Mouse (Mus musculus) monocyte, adult 2 months (primary cell): ENCODE measurements around the gene Gltp.

ENCODE experiments used
- DNase-seq, 2 experiments: peaks; one replicate each; pipeline ENCODE4 v3.0.0; 2022; ENCODE audit warnings: low spot score in 2 of 2, low read depth in 1 of 2

Gltp gene

DNA sequence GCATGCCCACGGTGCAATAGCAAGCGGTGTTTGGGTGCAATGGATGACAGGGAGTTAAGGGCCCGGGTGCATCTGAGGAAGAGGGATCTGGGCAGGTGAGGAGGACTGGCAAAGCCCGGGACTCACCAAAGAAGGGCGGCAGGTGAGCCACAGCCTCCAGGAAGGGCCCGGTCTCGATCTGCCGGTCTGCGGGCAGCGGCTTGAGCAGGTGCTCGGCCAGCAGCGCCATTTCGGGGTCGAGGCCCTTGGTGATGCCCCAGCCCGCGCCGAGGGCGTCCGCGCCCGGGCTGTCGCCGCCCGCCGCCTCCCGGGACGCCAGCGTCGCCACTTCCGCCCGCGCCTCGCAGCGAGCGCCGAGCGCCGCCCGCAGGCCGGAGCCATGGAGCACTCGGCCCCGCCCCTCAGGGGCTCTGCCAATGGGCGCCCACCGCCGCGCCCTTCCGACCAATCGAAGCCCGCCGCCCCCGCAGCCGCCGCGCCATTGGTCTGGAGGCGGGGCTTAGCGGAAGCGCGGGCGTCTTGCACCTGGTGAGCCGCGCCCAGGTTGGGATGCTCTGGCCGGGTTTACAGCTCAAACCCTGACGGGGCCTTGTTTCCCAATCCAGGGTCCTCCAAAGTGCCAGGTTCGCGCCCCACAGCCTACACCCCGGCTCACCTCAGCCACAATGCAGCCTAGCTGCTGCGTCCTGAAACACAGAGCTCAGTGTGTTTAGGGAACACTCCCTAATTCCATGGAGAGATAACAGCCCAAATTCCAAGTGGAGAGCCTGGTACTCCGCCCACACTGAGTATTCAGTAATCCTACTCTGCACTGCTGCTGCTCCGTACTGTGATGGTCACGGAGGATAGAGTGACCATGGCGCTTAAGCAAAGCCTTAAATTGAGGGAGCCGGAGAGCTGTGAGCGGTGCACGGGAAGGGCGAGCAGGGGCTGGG lies at the start of gene Gltp:
Gene Gltp, minus strand, starts transcription at position 352 of the 935 bp plus-strand sequence.
- DNase-seq = peak; percentile 71 to 83

DNA sequence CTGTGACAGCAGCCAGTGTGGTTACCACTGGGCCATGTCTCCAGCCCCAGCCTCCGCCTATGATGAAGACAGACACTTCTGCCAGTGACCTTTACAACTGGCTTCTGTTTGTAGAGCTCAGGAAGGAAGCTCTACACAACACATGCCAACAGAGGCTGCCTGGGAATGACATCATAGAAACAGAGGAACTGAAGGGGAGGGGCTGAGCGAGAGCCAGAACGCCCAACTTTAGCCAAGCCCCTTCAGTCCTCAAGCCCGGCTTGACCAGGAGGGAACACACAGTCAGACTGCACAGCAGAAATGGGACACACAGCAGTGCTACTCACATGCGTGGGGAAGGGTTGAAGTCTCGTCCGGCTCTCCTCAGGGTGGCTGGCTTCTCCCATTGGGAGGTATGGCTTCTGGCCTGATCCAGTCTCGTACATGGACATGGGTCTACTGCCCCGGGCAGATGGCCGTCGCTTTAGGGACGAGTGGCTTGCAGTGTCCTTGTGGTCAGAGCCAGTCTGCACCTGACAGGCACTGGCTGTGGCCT lies 48.0 kb upstream of the Gltp start:
- no peak for DNase-seq

DNA sequence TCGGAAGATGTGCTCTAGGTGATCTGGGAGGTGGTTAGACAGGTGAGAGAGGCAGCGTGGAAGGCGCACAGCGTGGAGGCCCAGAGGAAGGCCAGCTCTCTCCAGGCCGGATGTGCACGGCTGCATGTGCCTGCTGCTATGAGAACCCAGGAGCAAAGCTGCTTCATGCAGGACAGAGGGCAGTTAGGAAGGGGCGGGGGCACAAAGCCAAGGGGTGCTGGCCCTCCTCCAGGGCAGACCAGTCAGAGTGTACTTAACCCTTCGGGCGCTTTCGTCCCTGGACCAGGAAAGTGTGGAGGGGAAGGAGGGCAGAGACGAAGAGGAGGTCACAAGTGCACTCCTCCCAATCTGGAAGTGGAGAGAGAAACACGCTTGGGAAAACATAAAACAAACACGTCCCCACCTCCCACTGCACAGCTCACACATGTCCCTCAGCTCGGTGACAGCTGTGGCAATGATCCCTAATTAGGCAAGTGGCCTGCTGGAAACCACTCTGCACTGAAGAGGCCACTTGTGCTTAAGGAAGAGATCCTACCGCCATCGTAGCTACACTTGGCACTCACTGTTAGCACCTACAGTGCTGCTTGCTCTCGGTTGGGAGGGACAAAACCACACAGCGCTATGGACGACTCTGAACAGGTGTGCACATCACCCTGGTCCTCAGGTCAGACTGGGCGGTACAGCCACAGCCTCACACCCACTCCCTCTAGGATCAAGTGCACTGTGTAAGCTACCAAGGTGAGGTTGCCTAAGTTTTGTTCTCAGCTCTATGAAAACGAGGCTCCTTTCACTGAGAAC lies 46.5 kb upstream of the Gltp start:
- no peak for DNase-seq

DNA sequence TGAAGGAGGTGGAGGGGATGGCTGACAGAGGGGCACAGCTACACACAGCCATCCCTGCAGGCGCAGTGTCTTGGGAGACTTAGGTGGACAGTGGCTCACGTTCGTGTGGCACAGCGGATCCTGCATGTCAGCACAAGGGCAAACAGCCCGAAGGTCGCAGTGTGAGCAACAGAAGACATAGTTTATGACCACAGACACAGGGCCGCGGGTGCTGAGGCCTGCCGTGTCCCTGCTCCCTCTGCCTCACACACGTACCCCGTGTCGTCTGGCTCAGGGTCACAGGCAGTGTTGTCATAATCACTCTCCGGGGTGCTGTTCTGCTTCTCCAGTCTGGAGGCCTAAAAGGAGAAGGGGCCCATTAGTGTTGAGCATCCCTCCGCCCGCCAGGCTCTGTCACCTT lies 42.8 kb upstream of the Gltp start:
- no peak for DNase-seq

DNA sequence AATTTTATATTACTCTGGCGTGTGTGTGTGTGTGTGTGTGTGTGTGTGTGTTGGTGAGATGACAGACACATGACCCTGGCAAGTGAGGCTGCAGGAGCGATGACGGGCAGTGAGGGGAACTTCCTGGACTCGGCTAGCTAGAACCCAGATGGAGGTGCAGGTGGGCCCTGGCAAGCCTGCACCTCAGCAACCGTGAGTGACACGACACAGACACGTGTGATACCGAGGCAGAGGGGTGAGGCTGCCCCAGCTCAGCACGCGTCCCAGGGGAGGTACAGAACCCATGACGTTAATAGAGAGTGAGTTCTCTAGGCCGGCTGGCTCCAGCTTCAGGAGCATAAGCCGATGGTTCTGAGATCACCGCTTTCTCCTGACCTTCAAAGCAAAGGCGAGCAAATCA lies 41.2 kb upstream of the Gltp start:
- no peak for DNase-seq

DNA sequence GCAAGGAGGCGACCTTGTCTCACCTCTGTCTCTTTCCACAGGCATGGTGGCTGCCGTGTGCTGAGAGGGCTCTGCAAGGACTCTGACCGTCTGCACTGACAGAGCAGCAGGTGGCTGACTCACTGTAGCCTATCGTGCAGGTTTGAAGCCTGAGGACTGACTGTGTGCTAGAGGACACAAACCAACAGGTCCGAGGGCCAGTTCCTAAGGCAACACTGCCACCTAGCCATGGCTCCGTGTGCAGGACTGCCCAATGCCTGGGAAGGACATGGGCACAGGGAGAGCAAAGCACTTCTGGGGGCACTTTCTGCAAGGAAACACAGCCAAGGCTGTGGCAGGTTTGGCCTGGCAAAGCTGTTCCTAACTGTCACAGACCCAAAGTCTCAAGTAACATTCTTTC lies 40.7 kb upstream of the Gltp start:
- no peak for DNase-seq

DNA sequence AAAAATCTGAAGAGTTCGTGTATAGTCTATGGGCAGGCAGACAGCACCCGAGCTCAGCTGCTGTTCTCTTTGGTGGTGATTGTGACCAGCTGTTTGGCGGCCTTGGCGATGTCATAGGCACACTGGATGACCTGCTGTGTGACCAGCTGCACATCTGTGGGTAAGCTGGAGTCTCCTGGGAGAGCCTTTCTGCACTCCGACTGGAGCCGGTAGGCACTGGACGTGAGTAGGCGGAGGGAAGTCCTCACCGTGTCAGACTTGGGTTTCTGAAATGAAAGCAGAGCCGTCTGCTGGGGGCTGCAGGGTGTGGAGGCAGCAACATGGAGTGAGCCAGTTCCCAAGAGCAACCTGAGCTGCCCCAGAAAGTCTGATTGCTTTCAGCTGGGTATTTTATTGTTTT lies 39.3 kb upstream of the Gltp start:
- no peak for DNase-seq

DNA sequence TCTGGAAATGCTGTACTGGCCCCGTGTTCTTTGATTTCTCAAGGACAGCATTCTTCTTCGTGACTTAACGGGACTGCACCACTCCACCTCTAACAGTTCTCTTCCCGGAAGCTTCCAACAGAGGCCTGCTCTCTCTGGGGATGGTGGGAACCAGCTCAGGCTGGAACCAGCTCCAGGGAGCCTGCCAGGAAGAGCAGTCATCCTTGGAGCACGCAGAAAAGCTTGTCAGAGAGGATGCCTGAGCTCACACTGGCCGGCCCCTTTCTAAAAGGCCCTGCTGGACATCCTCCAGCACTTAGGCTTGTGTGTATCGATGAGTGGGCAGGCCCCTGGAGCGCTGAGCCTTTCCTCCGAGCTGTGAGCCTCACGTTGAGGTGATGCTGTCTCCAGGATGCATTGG lies 37.4 kb upstream of the Gltp start:
- DNase-seq = no peak

DNA sequence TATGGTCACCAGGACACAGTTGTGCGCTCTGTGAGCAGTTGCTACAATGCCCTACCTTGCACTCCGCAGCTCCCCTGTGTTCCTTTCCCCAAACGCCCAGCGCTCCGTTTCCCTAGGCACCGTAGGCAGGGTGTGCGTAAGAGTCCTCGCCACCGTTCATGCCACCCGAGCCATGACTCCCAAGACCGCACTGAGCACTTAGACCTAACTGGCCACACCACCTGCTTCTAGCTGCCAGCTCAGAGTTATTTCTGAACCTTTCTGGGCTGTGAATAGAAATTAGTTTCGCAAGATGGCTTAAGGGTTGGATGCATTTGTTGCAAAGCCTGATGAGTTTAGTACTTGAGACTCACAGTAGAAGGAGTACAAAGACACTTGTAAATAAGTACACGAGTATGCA lies 32.1 kb upstream of the Gltp start:
- no peak for DNase-seq

DNA sequence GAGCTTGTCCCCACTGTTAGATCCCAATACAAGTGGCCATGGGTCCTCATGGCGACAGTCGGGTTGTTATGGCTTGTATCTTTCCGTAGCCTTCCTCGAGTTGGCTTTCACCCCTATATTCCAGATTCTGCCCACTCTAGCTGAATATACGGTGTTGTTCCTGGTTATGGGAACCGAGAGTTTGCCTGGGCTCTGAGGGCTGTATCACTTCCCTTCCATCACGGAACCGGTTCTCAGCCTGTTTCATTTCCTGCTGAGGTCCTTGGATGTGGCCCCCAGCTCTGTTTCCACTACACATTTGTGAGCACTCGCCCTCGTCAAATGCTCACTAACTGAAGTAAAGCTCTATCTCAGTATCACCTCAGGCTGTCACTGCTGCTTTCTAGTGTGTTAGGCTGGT lies 31.2 kb upstream of the Gltp start:
- no peak for DNase-seq

DNA sequence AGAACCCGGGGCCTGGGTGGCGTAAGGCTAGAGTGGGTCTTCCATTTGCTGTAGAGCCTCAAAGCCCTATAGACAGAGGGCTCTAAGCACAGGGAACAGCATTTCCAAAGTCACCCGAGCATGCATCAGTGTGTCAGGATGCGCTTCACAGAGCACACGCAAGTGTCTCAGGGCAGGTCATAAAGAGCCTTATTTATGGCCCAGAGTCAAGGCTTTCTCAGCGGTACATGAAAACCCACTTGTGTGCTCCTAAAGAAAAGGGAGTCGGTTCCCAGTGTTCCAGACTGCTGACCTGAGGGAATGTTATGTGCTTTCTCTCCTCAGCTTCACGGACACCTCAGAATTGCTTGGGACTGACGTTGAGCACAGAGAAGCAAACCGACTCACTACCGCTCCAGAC lies 30.0 kb upstream of the Gltp start:
- no peak for DNase-seq

DNA sequence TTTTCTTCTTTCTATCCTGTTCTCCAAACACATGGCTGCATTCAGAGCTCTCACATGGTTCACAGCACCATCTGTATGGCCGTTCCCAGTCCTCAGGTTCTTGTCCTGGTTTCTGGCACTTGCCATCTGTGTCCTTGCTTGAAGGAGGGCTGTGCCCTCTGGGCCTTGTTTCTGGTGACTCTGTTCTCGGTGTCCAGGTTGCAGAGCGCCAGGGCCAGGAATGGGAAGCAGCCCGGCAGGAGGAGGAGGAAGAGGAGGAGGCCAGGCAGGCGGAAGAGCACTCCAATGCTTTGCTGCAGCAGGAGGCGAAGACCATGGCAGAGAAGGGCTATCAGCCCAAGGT lies 29.1 kb upstream of the Gltp start:
- no peak for DNase-seq

DNA sequence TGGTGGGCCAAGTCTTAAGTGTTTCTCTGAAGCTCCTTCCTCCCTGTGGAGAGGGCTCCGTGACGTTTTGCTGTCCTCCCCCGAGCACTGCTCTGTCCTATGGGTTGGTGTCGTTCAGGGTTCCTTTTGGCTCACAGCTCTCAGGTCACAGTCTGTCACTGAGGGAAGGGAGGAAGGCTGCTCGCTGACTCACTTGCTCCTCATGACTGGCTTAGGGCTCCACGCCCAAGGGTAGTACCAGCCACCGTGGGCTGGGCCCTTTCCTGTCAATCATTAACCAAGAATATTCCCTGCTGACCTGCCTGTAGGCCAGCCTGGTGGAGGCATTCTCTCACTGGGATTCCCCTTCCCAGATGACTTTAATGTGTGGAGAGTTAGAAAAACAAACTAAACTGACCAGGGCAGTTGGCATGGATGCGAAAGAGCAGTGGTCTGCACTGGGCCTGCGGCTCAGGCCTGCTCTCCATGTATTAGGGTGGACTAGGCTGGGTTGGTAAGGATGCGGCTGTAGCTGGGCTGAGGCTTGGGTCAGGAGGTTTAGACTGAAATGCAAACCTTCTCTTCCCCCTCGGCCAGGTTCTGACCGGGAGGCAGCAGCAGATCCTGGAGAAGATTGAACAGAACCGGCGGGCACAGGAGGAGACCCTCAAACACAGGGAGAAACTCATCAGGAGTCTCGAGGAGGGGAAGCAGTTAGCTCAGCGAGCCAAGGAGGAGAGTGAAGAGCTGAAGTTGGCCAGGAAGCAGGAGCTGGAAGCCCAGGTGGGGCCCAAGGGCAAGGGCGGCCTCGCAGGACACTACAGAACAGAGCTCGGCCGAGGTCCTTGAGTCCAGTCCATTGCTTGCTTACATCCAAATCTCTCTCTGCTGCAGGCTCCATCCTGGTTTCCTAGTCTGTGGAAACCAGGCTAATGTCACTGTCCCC lies 28.5 kb upstream of the Gltp start:
- DNase-seq = no peak

DNA sequence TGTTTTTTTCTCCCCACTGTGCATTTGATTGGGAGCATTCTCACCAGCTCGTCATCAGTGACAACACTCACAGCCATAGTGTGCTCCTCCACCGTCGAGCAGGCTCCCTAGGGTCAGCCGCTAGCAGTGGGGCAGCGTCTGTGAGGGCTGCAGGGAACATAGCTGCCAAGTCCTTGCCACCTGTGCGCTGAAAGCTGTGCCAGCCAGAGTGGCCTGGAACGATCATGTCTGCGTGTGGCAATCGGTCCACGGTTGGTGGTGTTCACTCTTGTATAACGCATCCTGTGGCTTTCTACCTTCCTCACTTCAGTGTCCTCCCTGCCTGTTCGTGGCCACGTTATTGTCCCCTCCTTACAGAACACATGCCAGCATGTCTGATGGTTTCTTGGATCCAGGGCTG lies 27.7 kb upstream of the Gltp start:
- no peak for DNase-seq

DNA sequence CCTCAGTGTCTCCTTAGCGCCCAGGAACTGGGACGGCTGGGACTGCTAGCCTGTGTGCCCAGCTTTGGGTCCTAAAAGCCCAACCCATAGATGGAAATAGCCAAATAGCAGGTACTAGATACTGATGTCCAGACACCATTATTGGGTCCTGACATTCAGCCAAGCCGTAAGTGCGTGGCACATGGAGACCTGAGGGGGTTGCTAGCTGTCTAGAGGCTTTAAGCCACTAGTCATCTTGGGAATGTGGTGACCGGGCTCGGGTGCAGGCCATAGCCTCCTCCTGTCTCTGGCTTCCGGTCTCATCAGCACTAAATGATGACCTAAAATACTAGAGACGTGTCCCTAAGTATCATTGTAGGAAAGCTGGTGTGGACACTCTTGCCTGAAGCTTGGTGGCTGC lies 27.2 kb upstream of the Gltp start:
- no peak for DNase-seq

DNA sequence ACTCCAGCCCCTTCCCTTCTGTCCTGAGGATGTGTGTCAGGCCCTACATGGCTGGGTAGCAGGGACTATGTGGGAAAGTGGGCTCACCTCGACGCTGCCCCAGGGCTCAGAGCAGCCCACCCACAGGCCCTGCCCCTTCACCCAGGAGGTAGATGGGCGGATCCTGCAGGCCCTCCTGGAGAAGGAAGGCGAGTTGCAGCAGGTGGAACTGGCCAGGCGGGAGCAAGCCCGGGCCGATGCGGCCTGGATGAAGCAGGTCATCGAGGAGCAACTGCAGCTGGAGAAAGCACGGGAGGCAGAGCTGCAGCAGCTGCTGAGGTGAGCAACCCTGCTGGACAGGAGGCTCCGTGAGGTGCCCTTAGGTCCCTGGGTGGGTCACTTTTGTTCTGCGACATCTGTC lies 26.5 kb upstream of the Gltp start:
- no peak for DNase-seq

DNA sequence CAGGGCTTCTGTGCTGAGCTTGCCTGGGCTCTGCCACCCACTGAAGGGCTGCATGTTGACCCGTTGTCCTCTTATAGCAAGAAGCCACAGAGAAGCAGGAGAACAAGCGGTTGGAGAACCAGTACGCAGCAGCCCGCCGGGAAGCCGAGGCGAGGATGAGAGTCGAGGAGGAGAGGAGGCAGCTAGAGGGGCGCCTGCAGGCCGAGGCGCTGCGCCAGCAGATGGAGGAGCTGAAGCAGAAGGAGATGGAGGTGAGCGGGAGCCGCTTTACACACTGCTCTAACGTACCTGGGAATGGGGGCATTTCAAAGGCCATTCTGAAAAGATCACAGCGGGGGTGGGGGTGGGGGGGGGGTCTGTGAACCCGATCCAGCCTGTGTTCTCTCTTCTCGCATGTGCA lies 23.8 kb upstream of the Gltp start:
- no peak for DNase-seq

DNA sequence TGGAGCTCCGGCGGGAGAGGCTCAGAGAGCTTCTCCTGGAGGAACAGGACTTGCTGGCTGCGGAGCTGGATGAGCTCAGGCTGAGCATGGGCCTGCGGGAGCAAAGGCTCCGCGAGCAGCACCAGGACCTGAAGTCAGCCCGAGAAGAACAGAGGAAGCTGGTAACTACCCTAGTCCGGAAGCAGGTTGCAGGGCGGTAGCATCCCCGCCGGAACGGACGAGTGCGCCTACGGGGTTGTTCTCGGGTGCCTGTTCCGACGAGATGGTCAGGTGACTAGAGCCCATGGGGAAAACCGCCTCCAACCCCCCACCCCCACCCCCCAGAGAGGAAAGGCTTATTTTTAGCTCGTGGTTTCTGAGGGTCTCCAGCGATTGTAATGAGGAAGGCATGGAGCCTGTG lies 18.6 kb upstream of the Gltp start:
- DNase-seq = no peak

DNA sequence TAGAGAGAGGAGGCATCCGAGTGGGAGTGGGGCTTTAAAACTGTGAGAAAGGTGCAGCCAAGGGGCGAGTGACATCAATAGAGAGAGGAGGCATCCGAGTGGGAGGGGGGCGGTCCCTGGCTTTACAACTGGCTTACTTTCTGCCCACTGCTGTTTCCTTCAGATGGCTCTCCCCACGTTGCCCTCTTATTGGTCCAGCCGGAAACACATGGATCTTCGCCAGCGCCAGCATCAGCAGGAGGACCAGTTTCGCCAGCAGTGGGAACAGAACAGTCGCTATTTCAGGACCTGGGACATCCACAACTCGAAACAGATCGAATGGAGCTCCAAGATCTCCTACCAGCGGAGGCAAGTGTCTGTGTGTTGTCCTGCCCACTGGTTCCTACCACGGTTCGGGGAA lies 17.7 kb upstream of the Gltp start:
- no peak for DNase-seq

DNA sequence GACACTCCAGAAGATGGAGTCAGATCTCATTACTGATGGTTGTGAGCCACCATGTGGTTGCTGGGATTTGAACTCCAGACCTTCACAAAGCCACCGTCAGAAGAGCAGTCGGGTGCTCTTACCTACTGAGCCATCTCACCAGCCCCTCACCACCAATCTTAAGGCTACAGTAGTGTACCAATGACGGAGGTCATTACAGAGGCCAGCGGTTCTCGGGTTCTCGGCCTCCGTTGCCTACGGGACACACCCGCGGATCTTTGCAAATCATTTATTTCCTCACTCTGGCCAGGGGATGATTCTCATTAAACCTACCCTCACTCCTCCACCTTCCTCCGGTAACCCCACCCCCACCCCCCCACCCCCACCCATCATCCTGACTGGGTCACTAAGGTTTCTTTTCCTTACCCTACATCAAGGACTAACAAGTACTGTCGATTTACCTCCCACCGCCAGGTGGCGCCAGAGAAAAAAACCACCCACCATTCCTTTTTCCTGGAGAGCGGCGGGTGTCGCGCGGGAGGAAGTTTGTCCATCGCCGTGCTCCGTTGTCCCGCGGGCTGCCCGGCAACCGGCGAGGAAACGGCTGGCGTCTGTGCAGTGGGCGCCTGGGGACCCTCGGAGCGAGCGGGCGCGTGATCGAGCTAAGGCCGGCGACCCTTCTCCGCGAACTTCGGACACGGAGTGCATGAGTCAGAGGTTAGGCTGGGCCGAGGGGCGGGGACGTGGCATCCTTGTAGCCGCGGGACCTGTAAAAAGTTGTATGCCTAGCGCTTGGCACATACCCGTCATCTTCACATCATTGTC lies 16.7 kb upstream of the Gltp start, which contains the start of gene Tchp:
Gene Tchp, plus strand, starts transcription at position 496 of the 804 bp plus-strand sequence.
- peak; percentile 82 to 90 for DNase-seq
